Mouse (Mus musculus) liver, embryonic 14.5 days (tissue): ENCODE data around the gene Gmpr. TPM values are rescaled to one million over a fixed set of nuclear protein-coding genes. Genes with fewer than 3 reads are reported as not detected.

Experiments used
- ATAC-seq: fragments of 200-750 bp; cut with Nextera tagmentation; 2 replicates; pipeline ENCODE4 v1.8.0; 2017; ENCODE audit warnings: moderate number of reproducible peaks, mild to moderate bottlenecking, moderate library complexity; ENCODE audit not compliant: insufficient read depth
- DNase-seq, 3 experiments: peaks; one replicate each; pipeline ENCODE4 v3.0.0-alpha.2; 2012 to 2013; ENCODE audit warnings: low read depth in 3 of 3, low spot score in 3 of 3
- H3K27ac ChIP-seq: fragments of 300-500 bp; sonication (generic); 2 replicates; pipeline ENCODE4 v1.5.1; 2014; ENCODE audit warnings: moderate library complexity, mild to moderate bottlenecking, control low read depth, inconsistent platforms
- H3K27me3 ChIP-seq: fragments of 300-500 bp; sonication (generic); 2 replicates; pipeline ENCODE4 v1.6.1; 2014; ENCODE audit warnings: mild to moderate bottlenecking, low read length, moderate library complexity; ENCODE audit not compliant: control insufficient read depth, insufficient read depth
- H3K36me3 ChIP-seq: fragments of 300-500 bp; sonication (generic); replicated peaks from 2 replicates; pipeline ENCODE4 v1.6.1; 2014; ENCODE audit warnings: low read depth; ENCODE audit not compliant: control insufficient read depth, insufficient read depth
- H3K4me1 ChIP-seq, 2 experiments: fragments of 200-500 bp in 1 of 2; fragments of 300-500 bp in 1 of 2; sonication (generic) in 1 of 2; replicated peaks; 2 replicates each; pipeline ENCODE4 v1.6.1; 2012 to 2014; ENCODE audit warnings: antibody characterized with exemption in 1 of 2, inconsistent platforms in 1 of 2, low read length in 1 of 2; ENCODE audit not compliant: control insufficient read depth in 2 of 2, insufficient read depth in 2 of 2
- H3K4me2 ChIP-seq: fragments of 300-500 bp; sonication (generic); 2 replicates; pipeline ENCODE4 v1.6.1; 2014; ENCODE audit warnings: low read depth, mild to moderate bottlenecking, control low read depth, moderate library complexity
- H3K4me3 ChIP-seq, 2 experiments: fragments of 200-500 bp in 1 of 2; fragments of 300-500 bp in 1 of 2; sonication (generic) in 1 of 2; 2 replicates each; pipeline ENCODE4 v1.5.1; 2012 to 2014; ENCODE audit warnings: low read depth in 2 of 2, low read length in 2 of 2, mild to moderate bottlenecking in 2 of 2, control low read depth in 1 of 2, inconsistent platforms in 1 of 2, moderate library complexity in 1 of 2; ENCODE audit not compliant: insufficient read depth in 1 of 2
- H3K9ac ChIP-seq: fragments of 300-500 bp; sonication (generic); replicated peaks from 2 replicates; pipeline ENCODE4 v1.6.1; 2014; ENCODE audit warnings: mild to moderate bottlenecking, control low read depth, moderate library complexity
- H3K9me3 ChIP-seq: fragments of 300-500 bp; sonication (generic); 2 replicates; pipeline ENCODE4 v1.6.1; 2016; ENCODE audit warnings: low read length, mixed read lengths; ENCODE audit not compliant: control insufficient read depth
- CTCF ChIP-seq: IDR thresholded peaks from 2 replicates; pipeline ENCODE4 v1.5.1; 2016; ENCODE audit warnings: antibody characterized with exemption, low read depth, control low read depth
- EP300 ChIP-seq: IDR thresholded peaks from 2 replicates; pipeline ENCODE4 v1.6.1; 2016; ENCODE audit warnings: antibody characterized with exemption, low read depth
- WGBS: fragments of 180-500 bp; shearing (Covaris S2); extraction: QIAGEN DNeasy Blood & Tissue Kit; methylation state at CpG from one replicate; pipeline ENCODE4 v1.1.7; 2014; ENCODE audit not compliant: insufficient replicate concordance; 5-methylcytosine and 5-hydroxymethylcytosine counted together
- polyA plus RNA-seq, 2 experiments: library from polyadenylated mRNA; depleted of rRNA in 1 of 2; stranded (reverse) in 1 of 2; unstranded in 1 of 2; fragments of >200 nt; fragmentation: Nextera tagmentation in 1 of 2; extraction: Ambion mirVana in 1 of 2; gene quantifications; 2 replicates each; pipeline versions ENCODE4 v1.2.1 to v1.2.3; 2012 to 2014

The Gmpr gene
- polyA plus RNA-seq, 2 experiments = 155 to 295 TPM

DNA sequence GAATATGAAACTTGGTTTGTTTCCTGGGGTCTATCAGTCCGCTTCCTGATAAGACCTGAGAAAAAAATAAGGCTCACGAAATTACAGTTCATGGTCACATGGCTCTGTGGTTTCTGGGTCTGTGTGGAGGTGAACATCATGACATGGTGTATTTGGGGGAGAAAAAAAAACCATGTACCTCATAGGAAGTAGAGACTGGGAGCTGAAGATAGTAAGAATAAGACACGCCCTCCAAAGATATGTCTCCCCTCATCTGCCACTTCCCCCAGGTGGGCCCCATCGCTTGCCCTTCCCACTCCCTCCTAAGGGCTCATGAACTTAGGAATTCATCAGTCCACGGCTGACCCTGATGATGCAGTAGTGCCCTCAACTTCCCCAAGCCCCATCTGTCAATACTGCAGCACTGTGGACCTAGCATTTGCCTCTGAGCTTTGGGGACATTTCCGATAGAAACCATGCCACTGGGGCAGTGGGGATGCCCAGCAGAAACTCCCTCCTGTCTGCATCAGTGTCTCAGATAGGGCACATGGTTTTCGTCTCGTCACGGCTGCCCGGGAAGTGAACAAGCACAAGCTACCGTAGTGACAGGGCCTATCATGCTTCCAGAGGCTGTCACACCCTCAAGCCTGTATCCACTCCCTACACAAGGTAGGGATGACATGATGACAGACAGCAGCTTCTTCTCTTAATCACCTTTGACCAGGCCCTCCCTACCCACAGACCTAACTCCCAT lies 20.2 kb downstream of the Gmpr start:
- peak overlapping the region; percentile 39 to 52 for H3K4me3 ChIP-seq
- peak; percentile 90 for TF ChIP-seq EP300
- TF ChIP-seq CTCF = 0 out of 2 replicates have a peak, but pooled peaks have one; percentile 18
- H3K27ac ChIP-seq = peak overlapping the region; percentile 100
- peaks cover 82% of the 10 kb centered on the region for H3K36me3 ChIP-seq
- peak overlapping the region; percentile 75 for H3K9ac ChIP-seq
- 11% methylated on average over 11 of the region's 11 CpGs for WGBS
- DNase-seq = peak; percentile 90 to 94 (median 92)
- no peaks in the 10 kb centered on the region for H3K9me3 ChIP-seq
- peak; percentile 95 for ATAC-seq
- H3K27me3 ChIP-seq = no peaks in the 10 kb centered on the region
- peaks cover 74 to 82% of the 10 kb centered on the region in 2 experiments for H3K4me1 ChIP-seq
- peak overlapping the region; percentile 78 for H3K4me2 ChIP-seq

DNA sequence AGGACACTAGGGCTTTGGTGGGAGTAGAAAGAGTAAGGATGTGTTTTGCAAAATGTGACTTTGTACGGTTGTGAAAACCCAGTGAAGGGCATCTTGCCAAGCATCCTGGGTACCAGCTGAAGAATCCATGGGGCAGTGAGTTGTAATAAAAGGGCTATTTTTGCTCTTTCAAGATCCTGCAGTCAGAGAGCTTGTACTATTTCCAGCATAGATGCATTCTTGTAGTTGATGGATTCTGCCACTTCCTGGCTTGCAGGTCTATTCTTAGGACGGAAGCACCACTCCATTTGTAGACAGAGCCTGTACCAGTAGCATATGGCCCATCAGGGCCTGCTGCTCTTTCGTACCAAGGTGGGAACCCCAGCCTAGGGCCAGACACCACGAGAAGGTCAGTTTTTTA lies 21.5 kb downstream of the Gmpr start:
- ATAC-seq (no peak), DNase-seq (no peak)
- 87% methylated on average over 4 of the region's 4 CpGs for WGBS
- H3K9me3 ChIP-seq = no peaks in the 10 kb centered on the region
- H3K27me3 ChIP-seq = no peaks in the 10 kb centered on the region
- peaks cover 75 to 82% of the 10 kb centered on the region in 2 experiments for H3K4me1 ChIP-seq
- peak overlapping the region; percentile 100 for H3K27ac ChIP-seq
- no peak overlapping the region for H3K4me3 ChIP-seq
- H3K4me2 ChIP-seq = peak overlapping the region; percentile 78
- H3K36me3 ChIP-seq = peaks cover 82% of the 10 kb centered on the region
- TF ChIP-seq EP300 = no peak
- TF ChIP-seq CTCF = no peak
- peak overlapping the region; percentile 39 for H3K9ac ChIP-seq

DNA sequence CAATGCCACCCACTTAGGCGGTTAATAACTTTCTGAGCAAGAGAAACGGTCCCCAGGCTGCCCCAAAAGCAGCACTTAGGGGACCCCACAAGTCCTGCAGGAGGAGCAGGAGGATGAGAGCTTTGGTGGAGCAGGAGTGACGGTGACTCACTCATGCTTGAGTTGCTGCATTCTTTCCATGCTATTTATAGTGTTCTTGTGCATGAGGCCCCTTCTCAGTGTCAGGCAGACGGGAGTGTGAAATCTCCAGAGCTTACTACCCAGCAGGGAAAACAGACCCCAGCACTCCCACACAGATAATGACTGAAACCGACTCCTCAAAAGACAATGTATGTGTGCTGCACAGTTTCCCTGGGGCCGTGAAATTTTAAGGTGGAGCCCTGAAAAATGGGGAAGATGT lies 23.5 kb downstream of the Gmpr start:
- ATAC-seq = no peak
- no peak overlapping the region for H3K4me3 ChIP-seq
- H3K36me3 ChIP-seq = peaks cover 80% of the 10 kb centered on the region
- WGBS = 33% methylated on average over 6 of the region's 6 CpGs
- TF ChIP-seq EP300 = no peak
- no peak for TF ChIP-seq CTCF
- H3K27me3 ChIP-seq = no peaks in the 10 kb centered on the region
- no peaks in the 10 kb centered on the region for H3K9me3 ChIP-seq
- H3K4me1 ChIP-seq = peaks cover 58 to 67% of the 10 kb centered on the region in 2 experiments
- H3K4me2 ChIP-seq = no peak overlapping the region
- peak overlapping the region; percentile 32; the same call in 1 of the 2 replicates for H3K9ac ChIP-seq
- DNase-seq = no peak
- H3K27ac ChIP-seq = peak overlapping the region; percentile 1

DNA sequence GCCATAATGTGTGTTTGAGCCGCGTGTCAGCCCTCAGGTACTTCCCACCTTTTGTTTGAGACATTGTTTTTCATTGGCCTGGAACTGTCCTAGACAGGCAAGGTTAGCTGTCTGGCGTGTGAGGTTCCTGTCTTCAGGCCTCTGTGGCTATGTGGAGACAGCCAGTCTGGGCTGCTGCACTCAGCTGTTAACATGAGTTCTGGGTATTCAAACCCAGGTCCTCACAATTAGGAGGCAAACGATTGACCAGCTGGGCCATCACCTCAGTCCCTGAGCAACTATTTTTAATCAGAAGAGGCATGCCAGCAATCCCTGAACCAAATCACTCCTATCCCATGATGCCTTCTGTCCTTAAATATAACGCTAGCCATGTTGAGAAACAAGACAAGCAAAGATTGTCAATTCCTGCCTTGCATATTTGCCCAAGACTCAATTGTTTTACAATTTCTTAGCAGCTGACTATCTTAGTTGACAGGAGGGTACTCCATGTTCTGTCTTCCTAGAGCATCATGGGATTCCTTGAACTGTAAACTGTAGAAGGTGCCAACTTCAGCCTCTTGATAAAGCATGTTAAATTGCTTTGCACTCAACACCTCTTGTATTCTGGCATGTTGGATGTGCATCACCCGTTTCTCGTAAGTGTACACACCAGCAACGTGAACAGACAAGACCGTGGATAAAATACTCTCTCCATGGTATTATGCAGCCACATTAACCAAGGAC lies 28.6 kb downstream of the Gmpr start:
- DNase-seq (no peak), ATAC-seq (no peak)
- 91% methylated on average over 9 of the region's 9 CpGs for WGBS
- no peak overlapping the region for H3K4me2 ChIP-seq
- no peak for TF ChIP-seq EP300
- TF ChIP-seq CTCF = no peak
- peaks cover 16 to 31% of the 10 kb centered on the region in 2 experiments for H3K4me1 ChIP-seq
- no peak overlapping the region for H3K27ac ChIP-seq
- H3K36me3 ChIP-seq = peaks cover 94% of the 10 kb centered on the region
- H3K9me3 ChIP-seq = no peaks in the 10 kb centered on the region
- H3K9ac ChIP-seq = no peak overlapping the region
- H3K4me3 ChIP-seq = no peak overlapping the region
- no peaks in the 10 kb centered on the region for H3K27me3 ChIP-seq

GRCm38 (mm10) chr13:45537110-45537509 lies 29.9 kb downstream of the Gmpr start:
- Histone ChIP-seq H3K4me3 (no peak overlapping the region), H3K36me3 (peaks cover 94% of the 10 kb centered on the region), H3K4me2 (no peak overlapping the region), H3K4me1 (peaks cover 8 to 19% of the 10 kb centered on the region in 2 experiments), H3K9ac (no peak overlapping the region), H3K27me3 (no peaks in the 10 kb centered on the region), H3K9me3 (no peaks in the 10 kb centered on the region), H3K27ac (no peak overlapping the region)
- TF ChIP-seq EP300 = no peak
- TF ChIP-seq CTCF = no peak
- DNase-seq (no peak), ATAC-seq (no peak)
- WGBS = 63% methylated on average over 9 of the region's 9 CpGs
